Mouse (Mus musculus) megakaryocyte, embryonic 14.5 days (primary cell): ENCODE results near the gene Urah.

Experiments used
- FLI1 ChIP-seq: IDR thresholded peaks from 2 replicates; pipeline ENCODE4 v1.6.1; 2012; ENCODE audit warnings: low read length, inconsistent platforms, mixed read lengths
- GATA1 ChIP-seq: IDR thresholded peaks from 3 replicates; pipeline ENCODE4 v1.6.1; 2012; ENCODE audit warnings: mixed read lengths, low read length, inconsistent platforms, borderline replicate concordance

DNA sequence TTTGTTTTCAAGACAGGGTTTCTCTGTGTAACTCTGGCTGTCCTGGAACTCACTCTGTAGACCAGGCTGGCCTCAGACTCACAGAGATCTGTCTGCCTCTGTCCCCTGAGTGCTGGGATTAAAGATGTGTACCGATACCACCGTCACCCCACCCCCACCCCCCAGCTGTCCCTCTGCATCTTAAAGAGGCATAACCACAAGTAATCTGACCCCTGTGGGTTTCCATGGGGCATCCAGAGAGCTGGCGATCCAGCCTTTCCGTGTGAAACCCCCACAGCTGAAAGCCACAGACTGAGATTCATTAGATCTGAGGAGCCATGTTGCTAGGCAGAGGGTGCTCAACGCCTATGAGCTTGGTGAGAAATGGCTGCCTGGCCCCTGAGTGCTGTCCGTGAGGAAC lies 25.2 kb downstream of the Urah start:
- TF ChIP-seq GATA1 (no peak), FLI1 (no peak)
